Mouse (Mus musculus): ENCODE data around the gene Evc2. TPM values are rescaled to one million over a fixed set of nuclear protein-coding genes. Genes with fewer than 3 reads are reported as not detected.
A peak's percentile ranks its signal among the peaks of the same experiment; 100 is the strongest.

Gene Evc2
- polyA plus RNA-seq, 1 experiment from 2014 or later: 4.7 TPM

DNA sequence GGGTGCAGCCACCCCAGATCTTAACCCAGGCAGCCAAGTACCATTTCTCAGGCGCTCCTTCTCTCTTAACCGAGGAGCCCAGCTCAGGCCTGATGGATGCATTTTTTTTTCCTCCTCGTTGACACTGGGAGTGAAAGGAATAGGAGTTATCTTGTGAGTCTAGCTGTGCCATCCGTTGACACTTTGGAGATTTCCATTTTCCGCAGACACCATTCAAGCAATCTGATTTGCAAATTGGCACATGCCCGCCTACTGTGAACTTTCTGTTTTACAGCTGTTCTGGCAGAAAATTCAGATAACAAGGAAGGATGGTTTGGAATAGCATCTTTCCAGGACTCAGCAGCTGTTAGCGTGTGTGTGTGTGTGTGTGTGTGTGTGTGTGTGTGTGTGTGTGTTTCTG is 39.1 kb downstream of the Evc2 start:
- no peak overlapping the region for H3K4me2 ChIP-seq (replicated peaks; ENCODE audit: low read depth, low read length)
- H3K9me3 ChIP-seq (ENCODE audit: low read length): no peaks in the 10 kb centered on the region
- no peak for ATAC-seq
- WGBS: 83% methylated on average over 7 of the region's 7 CpGs
- H3K4me1 ChIP-seq (ENCODE audit: insufficient read depth, low read depth, low read length): no peaks in the 10 kb centered on the region
- H3K4me3 ChIP-seq (ENCODE audit: low read depth, low read length): no peak overlapping the region
- no peak overlapping the region for H3K27ac ChIP-seq (ENCODE audit: low read length)
- H3K27me3 ChIP-seq (replicated peaks; ENCODE audit: insufficient read depth, low read length): no peaks in the 10 kb centered on the region
- H3K36me3 ChIP-seq (ENCODE audit: insufficient read depth, low read length): no peaks in the 10 kb centered on the region
- DNase-seq (ENCODE audit: low spot score): no peak
- no peak overlapping the region for H3K9ac ChIP-seq (replicated peaks; ENCODE audit: low read depth)
- TF ChIP-seq EP300 (IDR thresholded peaks at IDR 0.05) (no peak), CTCF (IDR thresholded peaks at IDR 0.05) (no peak)

DNA sequence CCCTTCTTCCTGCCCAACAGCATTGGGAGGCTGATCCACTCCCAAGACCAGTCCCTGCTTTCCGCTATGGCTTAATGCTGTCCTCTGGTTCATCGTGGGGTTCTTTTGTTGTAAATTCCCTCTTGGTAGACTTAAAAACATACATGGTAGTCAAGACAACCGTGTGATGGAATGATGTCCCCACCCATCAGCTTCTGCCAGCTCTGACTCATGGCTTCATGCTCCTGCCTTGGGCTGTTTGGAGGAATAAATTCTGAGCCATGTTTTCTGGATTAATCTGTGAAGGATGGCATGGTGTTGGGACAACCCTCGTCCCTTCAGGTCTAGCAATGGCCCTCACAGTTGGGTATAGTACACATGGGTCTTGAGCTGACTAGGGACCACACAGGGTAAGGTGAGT is 42.3 kb downstream of the Evc2 start:
- H3K27ac ChIP-seq (ENCODE audit: low read length): no peak overlapping the region
- ATAC-seq: no peak
- no peaks in the 10 kb centered on the region for H3K27me3 ChIP-seq (replicated peaks; ENCODE audit: insufficient read depth, low read length)
- no peak overlapping the region for H3K4me2 ChIP-seq (replicated peaks; ENCODE audit: low read depth, low read length)
- 89% methylated on average over 4 of the region's 4 CpGs for WGBS
- no peak overlapping the region for H3K4me3 ChIP-seq (ENCODE audit: low read depth, low read length)
- no peaks in the 10 kb centered on the region for H3K36me3 ChIP-seq (ENCODE audit: insufficient read depth, low read length)
- no peaks in the 10 kb centered on the region for H3K9me3 ChIP-seq (ENCODE audit: low read length)
- DNase-seq (ENCODE audit: low spot score): no peak
- H3K9ac ChIP-seq (replicated peaks; ENCODE audit: low read depth): no peak overlapping the region
- TF ChIP-seq CTCF (IDR thresholded peaks at IDR 0.05): no peak
- TF ChIP-seq EP300 (IDR thresholded peaks at IDR 0.05): no peak
- no peaks in the 10 kb centered on the region for H3K4me1 ChIP-seq (ENCODE audit: insufficient read depth, low read depth, low read length)

- TF ChIP-seq EP300 (IDR thresholded peaks at IDR 0.05) (no peak), CTCF (IDR thresholded peaks at IDR 0.05) (peak; percentile 41)
- H3K4me2 ChIP-seq (replicated peaks; ENCODE audit: low read depth, low read length): no peak overlapping the region
- H3K4me1 ChIP-seq (ENCODE audit: insufficient read depth, low read depth, low read length): no peaks in the 10 kb centered on the region
- no peaks in the 10 kb centered on the region for H3K9me3 ChIP-seq (ENCODE audit: low read length)
- H3K4me3 ChIP-seq (ENCODE audit: low read depth, low read length): no peak overlapping the region
- no peaks in the 10 kb centered on the region for H3K27me3 ChIP-seq (replicated peaks; ENCODE audit: insufficient read depth, low read length)
- no peak overlapping the region for H3K9ac ChIP-seq (replicated peaks; ENCODE audit: low read depth)
- ATAC-seq: no peak
- H3K27ac ChIP-seq (ENCODE audit: low read length): no peak overlapping the region
- H3K36me3 ChIP-seq (ENCODE audit: insufficient read depth, low read length): no peaks in the 10 kb centered on the region
- no peak for DNase-seq (ENCODE audit: low spot score)
- 90% methylated on average over 3 of the region's 3 CpGs for WGBS
These were observed 45.3 kb downstream of the Evc2 start for GRCm38 (mm10) chr5:37383570-37383969.

DNA sequence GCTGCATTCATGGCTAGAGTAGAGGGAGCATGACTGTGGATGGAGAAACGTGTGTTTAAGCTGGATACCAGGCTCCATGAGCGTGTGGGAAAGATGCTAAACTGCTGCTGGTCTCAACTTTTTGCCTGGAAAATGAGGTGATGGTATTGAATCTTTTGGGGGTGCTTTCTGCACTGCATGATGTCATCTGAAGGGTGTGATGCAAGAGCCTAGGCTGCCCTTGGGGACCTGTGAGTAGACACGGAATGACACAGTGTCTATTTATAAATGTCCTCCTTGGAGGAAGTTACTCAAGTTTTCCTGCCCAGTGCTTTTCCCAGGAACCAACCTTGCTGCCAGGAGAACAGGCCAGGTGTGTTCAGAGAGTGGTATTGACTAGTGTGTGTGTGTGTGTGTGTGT is 50.3 kb downstream of the Evc2 start:
- ATAC-seq (no peak), DNase-seq (ENCODE audit: low spot score) (no peak)
- TF ChIP-seq EP300 (IDR thresholded peaks at IDR 0.05) (no peak), CTCF (IDR thresholded peaks at IDR 0.05) (no peak)
- no peak overlapping the region for H3K4me2 ChIP-seq (replicated peaks; ENCODE audit: low read depth, low read length)
- H3K9me3 ChIP-seq (ENCODE audit: low read length): no peaks in the 10 kb centered on the region
- H3K9ac ChIP-seq (replicated peaks; ENCODE audit: low read depth): no peak overlapping the region
- no peaks in the 10 kb centered on the region for H3K27me3 ChIP-seq (replicated peaks; ENCODE audit: insufficient read depth, low read length)
- 72% methylated on average over 3 of the region's 3 CpGs for WGBS
- H3K4me3 ChIP-seq (ENCODE audit: low read depth, low read length): no peak overlapping the region
- no peak overlapping the region for H3K27ac ChIP-seq (ENCODE audit: low read length)
- no peaks in the 10 kb centered on the region for H3K4me1 ChIP-seq (ENCODE audit: insufficient read depth, low read depth, low read length)
- H3K36me3 ChIP-seq (ENCODE audit: insufficient read depth, low read length): no peaks in the 10 kb centered on the region

- no peak overlapping the region for H3K27ac ChIP-seq (ENCODE audit: low read length)
- no peaks in the 10 kb centered on the region for H3K27me3 ChIP-seq (replicated peaks; ENCODE audit: insufficient read depth, low read length)
- H3K4me3 ChIP-seq (ENCODE audit: low read depth, low read length): no peak overlapping the region
- ATAC-seq: no peak
- no peaks in the 10 kb centered on the region for H3K9me3 ChIP-seq (ENCODE audit: low read length)
- no peak for DNase-seq (ENCODE audit: low spot score)
- H3K4me1 ChIP-seq (ENCODE audit: insufficient read depth, low read depth, low read length): no peaks in the 10 kb centered on the region
- no peaks in the 10 kb centered on the region for H3K36me3 ChIP-seq (ENCODE audit: insufficient read depth, low read length)
- 58% methylated on average over 13 of the region's 13 CpGs for WGBS
- no peak overlapping the region for H3K4me2 ChIP-seq (replicated peaks; ENCODE audit: low read depth, low read length)
- no peak for TF ChIP-seq EP300 (IDR thresholded peaks at IDR 0.05)
- no peak for TF ChIP-seq CTCF (IDR thresholded peaks at IDR 0.05)
- H3K9ac ChIP-seq (replicated peaks; ENCODE audit: low read depth): no peak overlapping the region
These were observed 51.7 kb downstream of the Evc2 start for GRCm38 (mm10) chr5:37389808-37390495.

DNA sequence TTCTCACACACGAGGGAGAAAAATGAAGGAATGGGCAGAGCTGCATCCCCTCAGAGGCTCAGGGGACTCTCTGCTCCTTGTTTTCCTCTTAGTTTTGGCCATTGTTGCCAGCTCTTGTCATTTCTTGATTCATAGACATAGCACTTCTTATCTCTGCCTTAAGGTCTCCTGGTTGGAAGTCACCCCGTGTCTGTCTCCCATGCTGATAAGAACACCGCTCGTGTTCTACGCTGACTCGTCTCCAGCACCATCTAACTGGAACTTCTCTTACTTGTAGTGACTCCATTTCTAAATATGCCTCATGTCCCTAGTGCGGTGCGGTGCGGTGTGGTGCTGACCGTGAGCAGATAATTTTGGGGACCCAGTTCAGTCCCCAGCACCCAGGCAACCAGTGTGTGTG is 52.6 kb downstream of the Evc2 start:
- 83% methylated on average over 10 of the region's 10 CpGs for WGBS
- DNase-seq (ENCODE audit: low spot score): no peak
- no peaks in the 10 kb centered on the region for H3K4me1 ChIP-seq (ENCODE audit: insufficient read depth, low read depth, low read length)

GRCm38 (mm10) chr5:37391901-37392300 is 53.6 kb downstream of the Evc2 start:
- Histone ChIP-seq H3K9ac (replicated peaks; ENCODE audit: low read depth) (no peak overlapping the region), H3K4me1 (ENCODE audit: insufficient read depth, low read depth, low read length) (no peaks in the 10 kb centered on the region), H3K27ac (ENCODE audit: low read length) (no peak overlapping the region), H3K9me3 (ENCODE audit: low read length) (no peaks in the 10 kb centered on the region), H3K36me3 (ENCODE audit: insufficient read depth, low read length) (no peaks in the 10 kb centered on the region), H3K4me3 (ENCODE audit: low read depth, low read length) (no peak overlapping the region), H3K27me3 (replicated peaks; ENCODE audit: insufficient read depth, low read length) (no peaks in the 10 kb centered on the region), H3K4me2 (replicated peaks; ENCODE audit: low read depth, low read length) (no peak overlapping the region)
- TF ChIP-seq CTCF (IDR thresholded peaks at IDR 0.05) (no peak), EP300 (IDR thresholded peaks at IDR 0.05) (no peak)
- 81% methylated on average over 10 of the region's 10 CpGs for WGBS
- no peak for DNase-seq (ENCODE audit: low spot score)
- ATAC-seq: no peak

More for the DNA sequence above, 52.6 kb downstream of the Evc2 start:
- TF ChIP-seq CTCF (IDR thresholded peaks at IDR 0.05) (no peak), EP300 (IDR thresholded peaks at IDR 0.05) (no peak)
- no peaks in the 10 kb centered on the region for H3K9me3 ChIP-seq (ENCODE audit: low read length)
- no peak overlapping the region for H3K4me3 ChIP-seq (ENCODE audit: low read depth, low read length)
- H3K36me3 ChIP-seq (ENCODE audit: insufficient read depth, low read length): no peaks in the 10 kb centered on the region
- H3K4me2 ChIP-seq (replicated peaks; ENCODE audit: low read depth, low read length): no peak overlapping the region
- ATAC-seq: no peak
- H3K27ac ChIP-seq (ENCODE audit: low read length): no peak overlapping the region
- no peak overlapping the region for H3K9ac ChIP-seq (replicated peaks; ENCODE audit: low read depth)
- H3K27me3 ChIP-seq (replicated peaks; ENCODE audit: insufficient read depth, low read length): no peaks in the 10 kb centered on the region
